Mouse (Mus musculus) CD4-positive helper T cell, adult 2 months (primary cell): ENCODE measurements around the gene AY761184.
"Not testable (repeated sequence)": the region's sequence is repeated elsewhere in the genome, so short reads cannot be mapped to it uniquely, and the experiment has no call there.

Source experiments
- DNase-seq: peaks from one replicate; pipeline ENCODE4 v3.0.0-alpha.2; 2012; ENCODE audit warnings: low read depth, missing footprints, low spot score

Gene AY761184

GRCm38 (mm10) chr8:21703545-21703944, at the start of gene AY761184:
Gene AY761184 (minus strand): TSS chr8:21703645.
- not testable (repeated sequence) for DNase-seq

- not testable (repeated sequence) for DNase-seq
These were observed 37.9 kb downstream of the AY761184 start, which contains the start of gene Defa34 for GRCm38 (mm10) chr8:21665497-21665896. Gene Defa34 (plus strand): TSS chr8:21665797.

- DNase-seq, result not testable (repeated sequence)
These were observed 48.0 kb downstream of the AY761184 start, which contains the start of gene Defa17 for GRCm38 (mm10) chr8:21655480-21655879. Gene Defa17 (plus strand): TSS chr8:21655780.
